Mouse (Mus musculus) adrenal gland, adult 2 months (tissue): ENCODE measurements around the gene Dvl3. TPM values are rescaled to one million over a fixed set of nuclear protein-coding genes. Genes with fewer than 3 reads are reported as not detected.
"Not testable (repeated sequence)": the region's sequence is repeated elsewhere in the genome, so short reads cannot be mapped to it uniquely, and the experiment has no call there.

Experiments used
- DNase-seq: peaks from one replicate; pipeline ENCODE4 v3.0.0; 2021
- long read RNA-seq: library from polyadenylated mRNA; stranded (forward); transcript quantifications from one replicate; pipeline ENCODE4 v2.0.0, GENCODE M21; 2021
- polyA plus RNA-seq: library from polyadenylated mRNA; depleted of rRNA; stranded (reverse); fragments of >200 nt; gene quantifications from 2 replicates; pipeline ENCODE4 v1.2.3, GENCODE M21; 2012; rRNA removed
- total RNA-seq, 2 experiments: library from RNA; stranded (reverse); gene quantifications; 2 replicates each; pipeline ENCODE4 v1.2.3; 2021

Dvl3 gene
- total RNA-seq (10 to 100 TPM; 32.3 to 45.5 TPM), polyA plus RNA-seq (43.7 and 52.2 TPM in 2 replicates)
- long read RNA-seq, partial matches to known transcripts = 2 of 5 reads
- long read RNA-seq, other reads (novel, unspliced or antisense) = 0 of 5 reads

GRCm38 (mm10) chr16:20516726-20517201 is at the start of gene Dvl3:
Gene Dvl3, plus strand, starts transcription at chr16:20516982.
- DNase-seq = peak; percentile 97

GRCm38 (mm10) chr16:20470981-20471380 is 45.8 kb upstream of the Dvl3 start:
- DNase-seq = no peak

DNA sequence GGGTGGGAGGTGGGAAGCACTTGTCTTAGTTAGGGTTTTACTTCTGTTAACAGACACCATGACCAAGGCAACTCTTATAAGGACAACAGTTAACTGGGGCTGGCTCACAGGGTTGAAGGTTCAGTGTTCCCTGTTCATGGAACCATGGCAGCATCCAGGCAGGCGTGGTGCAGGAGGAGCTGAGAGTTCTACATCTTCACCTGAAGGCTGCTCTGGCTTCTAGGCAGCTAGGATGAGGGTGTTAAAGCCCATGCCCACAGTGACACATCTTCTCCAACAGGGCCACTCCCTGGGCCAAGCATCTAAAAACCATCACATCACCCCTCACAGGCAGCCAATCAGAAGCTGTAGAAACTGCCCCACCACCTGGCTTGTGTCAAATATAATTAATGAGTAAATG is 45.1 kb upstream of the Dvl3 start:
- no peak for DNase-seq

DNA sequence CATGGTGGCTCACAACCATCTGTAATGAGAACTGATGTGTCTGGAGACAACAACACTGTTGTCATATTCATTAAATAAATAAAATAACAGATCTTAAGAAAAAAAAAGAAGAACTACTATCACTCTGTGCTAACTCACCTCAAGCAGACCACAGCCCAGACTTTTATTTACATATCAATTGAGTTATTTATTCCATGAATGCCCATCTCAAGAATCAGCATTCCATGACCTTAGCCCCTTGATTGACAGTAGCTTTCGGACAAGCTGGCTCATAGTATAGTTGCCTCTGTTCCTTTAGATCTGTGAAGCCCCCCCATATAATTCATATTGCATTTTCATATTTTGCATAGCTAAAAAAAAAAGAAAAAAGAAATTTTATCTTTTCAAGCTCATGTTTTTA is 43.0 kb upstream of the Dvl3 start:
- DNase-seq = no peak

GRCm38 (mm10) chr16:20474211-20474610 is 42.6 kb upstream of the Dvl3 start:
- peak; percentile 84 for DNase-seq

- DNase-seq = no peak
Observed at GRCm38 (mm10) chr16:20474786-20475185, 42.0 kb upstream of the Dvl3 start.

DNA sequence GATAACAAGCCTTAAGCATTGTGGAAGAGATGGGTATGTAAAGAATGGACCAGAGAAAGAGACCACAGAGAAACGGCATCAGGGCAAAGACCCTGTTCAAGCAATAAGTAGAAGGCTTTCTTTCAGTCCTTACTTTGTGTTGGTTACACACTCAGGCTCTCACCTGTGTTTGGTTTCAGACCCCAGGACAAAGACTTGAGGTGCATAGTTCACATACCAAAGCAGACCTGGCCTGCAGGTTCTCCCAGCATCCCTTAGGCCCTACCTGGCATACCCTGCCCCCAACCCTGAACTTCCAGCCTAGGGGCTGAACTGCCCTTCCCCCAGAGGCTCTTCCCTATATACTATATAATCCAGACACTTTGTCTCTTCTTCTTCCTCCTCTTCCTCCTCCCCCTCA is 41.4 kb upstream of the Dvl3 start:
- DNase-seq = no peak

DNA sequence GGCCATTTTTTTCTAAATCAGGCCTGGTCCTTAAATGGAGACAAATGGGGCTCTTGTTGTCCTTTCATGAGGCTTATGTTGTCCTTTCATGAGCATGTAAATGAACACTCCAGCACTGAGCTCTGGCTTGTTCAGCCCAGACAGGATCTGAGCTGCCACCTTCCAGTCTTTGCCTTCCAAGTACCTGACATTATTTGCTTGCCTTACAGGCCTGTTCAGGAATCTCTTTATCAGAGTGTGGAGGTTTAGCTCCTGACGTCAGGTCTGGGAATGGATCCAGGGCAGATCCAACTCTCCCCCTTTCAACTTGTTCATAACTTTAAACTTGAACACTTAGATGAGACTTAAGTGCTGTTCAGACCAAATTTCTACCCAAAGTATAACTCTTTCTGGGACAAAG is 39.9 kb upstream of the Dvl3 start:
- peak; percentile 79 for DNase-seq

DNA sequence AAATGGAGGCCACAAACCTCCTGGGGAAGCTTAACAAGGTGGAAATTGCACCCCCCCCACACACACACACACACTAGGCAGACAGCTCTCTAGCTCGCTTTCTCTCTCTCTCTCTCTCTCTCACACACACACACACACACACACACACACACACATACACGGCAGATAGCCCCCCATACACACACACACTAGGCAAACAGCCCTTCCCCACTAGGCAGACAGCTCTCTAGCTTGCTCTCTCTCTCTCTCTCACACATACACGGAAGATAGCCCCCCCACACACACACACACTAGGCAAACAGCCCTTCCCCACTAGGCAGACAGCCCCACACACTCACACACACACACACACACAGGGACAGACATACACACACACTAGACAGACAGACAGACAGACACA is 39.5 kb upstream of the Dvl3 start:
- DNase-seq = no peak

GRCm38 (mm10) chr16:20478504-20478903 is 38.3 kb upstream of the Dvl3 start:
- no peak for DNase-seq

DNA sequence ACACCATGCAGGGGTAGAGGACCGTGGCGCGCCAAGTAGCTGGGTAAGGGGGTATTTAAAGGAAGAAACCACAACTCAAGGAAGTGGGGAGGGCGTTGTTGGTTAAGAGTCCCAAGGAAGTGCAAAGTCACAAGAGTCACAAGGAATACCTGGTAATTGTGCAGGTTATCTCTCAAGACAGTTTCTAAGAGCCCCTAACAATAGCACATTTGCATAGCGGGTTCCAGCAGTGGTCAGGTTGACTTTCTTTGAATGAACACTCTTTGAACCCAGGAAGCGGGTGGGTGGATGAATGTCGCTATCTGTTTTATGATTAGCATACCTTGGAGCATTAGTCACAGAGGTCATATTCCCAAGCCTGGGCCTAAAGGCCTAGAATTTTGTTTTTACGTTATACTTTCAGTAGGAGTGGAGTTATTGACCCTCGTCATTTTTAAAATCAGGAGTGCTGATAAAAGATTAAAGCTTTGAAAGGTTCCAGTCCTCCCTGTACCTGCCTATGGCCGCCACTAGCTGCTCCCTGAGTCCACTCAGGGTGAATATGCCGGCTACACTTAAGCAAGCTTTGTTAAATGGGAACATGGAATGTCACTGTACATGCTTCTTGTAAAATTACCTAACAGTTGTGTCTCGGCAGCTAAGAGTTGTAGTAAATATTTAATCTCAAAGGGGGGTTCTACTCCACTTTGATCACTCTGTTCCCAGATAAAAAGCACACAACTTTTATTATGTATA is 37.6 kb upstream of the Dvl3 start:
- DNase-seq = not testable (repeated sequence)

DNA sequence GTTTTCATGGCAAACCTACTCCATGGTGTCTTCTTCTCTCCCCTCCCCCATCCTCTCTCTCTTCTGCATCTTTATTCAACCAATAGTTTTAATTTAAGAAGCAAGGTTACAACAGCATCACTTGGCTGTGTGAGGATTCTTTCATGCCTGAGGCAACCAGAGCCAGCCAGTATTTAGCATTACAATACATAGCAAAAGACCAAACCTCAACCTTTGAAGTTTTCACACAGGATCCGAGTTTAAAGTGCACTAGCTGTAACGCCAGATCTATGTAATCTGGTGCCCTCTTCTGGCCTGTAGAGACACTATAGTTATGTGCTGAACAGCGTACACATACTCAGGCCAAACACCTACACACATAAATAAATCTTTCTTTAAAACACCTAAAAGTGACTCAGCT is 36.7 kb upstream of the Dvl3 start:
- DNase-seq = peak; percentile 39

GRCm38 (mm10) chr16:20481746-20482145 is 35.0 kb upstream of the Dvl3 start:
- DNase-seq = no peak

DNA sequence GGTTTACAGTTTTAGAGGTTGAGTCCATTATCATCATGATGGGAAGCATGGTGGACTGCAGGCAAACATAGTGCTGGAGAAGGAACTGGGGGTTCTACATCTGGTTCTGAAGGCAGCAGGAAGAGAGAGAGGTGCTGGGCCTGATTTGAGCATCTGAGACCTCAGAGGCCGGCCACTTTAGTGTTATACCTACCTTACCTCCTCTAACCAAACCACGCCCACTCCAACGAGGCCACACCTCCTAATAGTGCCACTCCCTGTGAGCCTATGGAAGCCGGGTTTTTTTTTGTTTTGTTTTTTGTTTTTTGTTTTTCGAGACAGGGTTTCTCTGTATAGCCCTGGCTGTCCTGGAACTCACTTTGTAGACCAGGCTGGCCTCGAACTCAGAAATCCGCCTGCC is 33.1 kb upstream of the Dvl3 start:
- DNase-seq = not testable (repeated sequence)

- DNase-seq = no peak
Observed at GRCm38 (mm10) chr16:20485061-20485460, 31.7 kb upstream of the Dvl3 start.

- DNase-seq = no peak
Observed at GRCm38 (mm10) chr16:20486048-20486447, 30.7 kb upstream of the Dvl3 start.

GRCm38 (mm10) chr16:20488151-20488550 is 28.6 kb upstream of the Dvl3 start:
- DNase-seq = no peak

DNA sequence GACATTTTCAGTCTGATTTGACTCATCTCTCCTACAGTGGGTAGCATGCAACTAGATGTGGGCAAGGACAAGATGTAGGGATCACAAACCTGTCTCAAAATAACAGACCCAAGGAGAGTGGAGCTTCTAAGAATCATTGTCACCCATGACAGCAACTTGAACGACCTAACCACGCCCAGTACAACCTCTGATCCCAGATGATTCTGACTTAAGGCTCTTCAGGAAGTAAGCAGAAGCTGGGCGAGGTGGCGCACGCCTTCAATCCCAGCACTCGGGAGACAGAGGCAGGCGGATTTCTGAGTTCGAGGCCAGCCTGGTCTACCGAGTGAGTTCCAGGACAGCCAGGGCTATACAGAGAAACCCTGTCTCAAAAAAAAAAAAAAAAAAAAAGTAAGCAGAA is 28.0 kb upstream of the Dvl3 start:
- not testable (repeated sequence) for DNase-seq

- DNase-seq = no peak
Observed at GRCm38 (mm10) chr16:20489233-20489632, 27.5 kb upstream of the Dvl3 start.

GRCm38 (mm10) chr16:20490581-20490980 is 26.2 kb upstream of the Dvl3 start:
- DNase-seq = peak; percentile 56

DNA sequence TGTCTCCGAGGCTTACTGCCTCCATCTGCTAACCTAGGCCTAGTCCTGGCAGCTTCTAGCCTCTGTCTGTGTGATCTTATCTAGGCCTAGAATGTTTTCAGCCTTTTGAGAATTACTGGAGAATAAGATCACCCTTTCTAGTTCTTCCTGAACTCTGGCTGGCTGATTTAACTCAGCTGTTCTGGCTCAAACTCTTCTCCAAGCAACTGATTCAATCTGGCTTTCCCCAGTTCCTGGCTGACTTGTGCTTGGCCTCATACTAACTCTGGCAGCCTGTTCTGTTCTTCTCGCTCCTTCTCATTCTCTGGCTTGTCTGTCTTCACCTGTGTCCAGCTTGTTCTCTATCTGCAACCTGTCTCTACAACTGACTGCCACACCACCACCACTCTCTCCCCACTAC is 25.5 kb upstream of the Dvl3 start:
- DNase-seq = no peak

GRCm38 (mm10) chr16:20493452-20493851 is 23.3 kb upstream of the Dvl3 start:
- no peak for DNase-seq

- peak; percentile 65 for DNase-seq
Observed at GRCm38 (mm10) chr16:20496671-20497600, 19.8 kb upstream of the Dvl3 start.
